Mouse (Mus musculus): ENCODE measurements around the gene Ank3. TPM values are rescaled to one million over a fixed set of nuclear protein-coding genes. Genes with fewer than 3 reads are reported as not detected.

Ank3 gene
- total RNA-seq, 2 experiments from 2014 or later: 483 to 533 TPM

DNA sequence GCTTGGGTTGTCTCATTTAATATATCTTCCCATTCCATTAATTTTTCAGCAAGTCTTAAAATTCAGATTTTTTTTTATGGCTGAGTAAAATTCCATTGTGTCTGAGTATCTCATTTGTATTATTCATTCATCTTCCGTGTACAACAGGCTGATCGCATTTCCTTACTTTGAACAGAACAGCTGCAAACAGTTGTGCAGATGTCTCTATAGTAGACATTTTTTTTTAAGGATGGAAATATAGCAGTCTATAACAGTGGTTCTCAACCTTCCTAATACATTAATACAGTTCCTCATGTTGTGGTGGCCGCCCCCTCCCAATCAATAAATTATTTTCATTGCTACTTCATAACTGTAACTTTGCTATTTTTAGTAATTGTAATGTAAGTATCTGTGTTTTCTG lies 212.7 kb downstream of the Ank3 start:
- DNase-seq (ENCODE audit: low spot score in 2 of 2): no peak

- DNase-seq (ENCODE audit: low spot score in 2 of 2): peak; percentile 43 to 80
These were observed 213.3 kb downstream of the Ank3 start for GRCm38 (mm10) chr10:69611839-69612340.

DNA sequence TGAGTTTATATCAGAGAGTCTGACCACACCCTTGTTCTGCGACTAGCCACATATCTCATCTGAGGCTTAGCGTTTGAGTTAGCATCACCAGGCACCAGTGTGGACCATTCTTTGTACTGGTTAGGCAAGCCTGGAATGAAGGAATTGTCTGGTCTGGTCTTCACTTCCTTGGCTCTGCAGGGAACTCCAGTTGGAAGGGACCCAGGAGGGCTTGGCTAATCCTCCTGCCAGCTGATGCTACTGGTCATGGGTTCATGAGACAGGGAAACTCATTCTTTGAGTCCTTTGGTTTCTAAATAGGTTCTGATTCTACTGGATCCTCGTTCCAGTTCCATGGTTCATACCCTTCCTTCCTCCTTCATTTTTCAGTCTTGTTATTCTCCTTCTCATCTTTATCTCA lies 218.4 kb downstream of the Ank3 start:
- no peak for DNase-seq (ENCODE audit: low spot score in 2 of 2)

GRCm38 (mm10) chr10:69617537-69618112 lies 219.1 kb downstream of the Ank3 start:
- no peak for DNase-seq (ENCODE audit: low spot score in 2 of 2)

DNA sequence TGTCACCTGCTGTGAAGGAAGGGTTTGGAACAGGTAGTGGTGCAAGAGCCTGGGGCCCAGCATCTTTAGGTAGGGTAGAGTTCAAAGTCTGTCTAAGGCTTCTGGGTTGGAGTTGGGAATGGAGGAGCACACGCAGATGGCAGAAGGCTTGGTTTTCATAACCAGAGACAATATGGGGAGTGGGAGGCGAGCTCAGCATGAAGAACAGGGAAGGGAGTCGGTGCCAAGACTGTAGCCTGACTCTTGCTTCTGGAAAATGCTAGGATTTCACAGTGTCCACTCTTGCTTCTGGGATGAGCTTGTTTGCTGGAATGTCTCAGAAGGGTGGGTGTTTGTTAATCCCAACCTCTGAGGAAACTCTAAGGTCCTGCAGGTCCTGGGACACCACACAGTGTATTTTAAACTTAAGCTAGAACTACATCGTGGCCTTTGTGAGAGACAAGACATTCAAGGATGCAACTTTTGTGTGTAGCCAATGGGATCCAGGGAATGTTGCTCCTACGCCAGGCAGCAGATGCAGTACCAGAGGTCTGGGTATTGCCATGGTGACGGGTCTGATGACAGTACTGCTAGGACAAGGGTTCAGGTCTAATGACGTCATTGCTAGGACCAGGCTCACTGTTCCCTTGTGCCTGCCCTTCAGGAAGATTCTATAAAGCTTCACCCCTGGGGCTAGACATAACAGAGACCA lies 222.3 kb downstream of the Ank3 start:
- peak in 1 of 2 experiments; percentile 68 for DNase-seq (ENCODE audit: low spot score in 2 of 2)

- no peak for DNase-seq (ENCODE audit: low spot score in 2 of 2)
These were observed 229.2 kb downstream of the Ank3 start for GRCm38 (mm10) chr10:69627767-69628166.

GRCm38 (mm10) chr10:69628743-69629142 lies 230.2 kb downstream of the Ank3 start:
- no peak for DNase-seq (ENCODE audit: low spot score in 2 of 2)

DNA sequence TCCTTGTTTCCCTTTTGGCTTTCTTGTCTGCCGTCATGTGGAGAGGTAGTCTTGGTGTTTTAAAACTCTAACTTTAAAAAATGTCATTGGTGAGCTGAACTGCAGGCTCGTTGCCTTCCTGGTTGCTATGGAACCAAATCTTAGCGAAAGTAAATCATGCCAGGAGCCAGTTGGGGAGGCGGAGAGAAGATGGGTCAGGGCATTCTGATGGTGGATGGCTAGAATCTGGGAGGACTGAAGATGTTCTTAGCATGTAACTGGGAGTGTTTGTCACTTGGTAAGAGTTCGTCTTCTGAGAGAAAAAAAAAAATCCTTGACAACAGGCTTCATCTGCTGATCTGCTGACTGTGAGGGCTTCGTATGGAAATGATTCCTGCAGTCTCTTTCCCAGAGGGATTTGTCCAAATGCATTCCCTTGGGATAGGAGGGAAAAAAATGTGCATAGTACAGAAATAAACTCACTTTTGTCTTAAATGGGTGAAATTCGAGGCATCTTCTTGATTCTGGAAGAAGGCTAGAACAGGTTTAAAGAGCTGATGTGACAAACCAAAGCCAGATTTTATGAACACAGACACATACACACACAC lies 232.3 kb downstream of the Ank3 start:
- no peak for DNase-seq (ENCODE audit: low spot score in 2 of 2)

DNA sequence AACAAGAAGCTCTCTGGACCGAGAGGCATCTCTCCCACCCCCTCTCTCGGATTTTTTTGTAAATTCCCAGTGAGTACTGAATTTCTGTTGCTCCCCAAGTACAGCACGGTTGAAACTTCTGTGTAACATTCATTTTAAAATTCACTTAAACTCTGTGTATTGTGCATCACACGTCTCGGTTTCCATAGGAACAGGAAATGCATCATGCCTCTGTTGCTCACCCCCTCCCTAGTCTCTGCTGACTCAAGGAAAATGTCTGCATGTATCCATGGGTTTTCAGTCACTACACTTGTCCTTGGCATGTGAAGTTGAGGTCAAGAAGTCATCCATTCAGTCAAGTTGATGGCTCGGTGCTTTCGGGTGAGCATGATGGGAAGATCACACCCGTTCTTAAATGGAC lies 234.3 kb downstream of the Ank3 start:
- DNase-seq (ENCODE audit: low spot score in 2 of 2): no peak

GRCm38 (mm10) chr10:69634891-69635290 lies 236.3 kb downstream of the Ank3 start:
- no peak for DNase-seq (ENCODE audit: low spot score in 2 of 2)

GRCm38 (mm10) chr10:69635910-69636656 lies 237.5 kb downstream of the Ank3 start:
- no peak for DNase-seq (ENCODE audit: low spot score in 2 of 2)

DNA sequence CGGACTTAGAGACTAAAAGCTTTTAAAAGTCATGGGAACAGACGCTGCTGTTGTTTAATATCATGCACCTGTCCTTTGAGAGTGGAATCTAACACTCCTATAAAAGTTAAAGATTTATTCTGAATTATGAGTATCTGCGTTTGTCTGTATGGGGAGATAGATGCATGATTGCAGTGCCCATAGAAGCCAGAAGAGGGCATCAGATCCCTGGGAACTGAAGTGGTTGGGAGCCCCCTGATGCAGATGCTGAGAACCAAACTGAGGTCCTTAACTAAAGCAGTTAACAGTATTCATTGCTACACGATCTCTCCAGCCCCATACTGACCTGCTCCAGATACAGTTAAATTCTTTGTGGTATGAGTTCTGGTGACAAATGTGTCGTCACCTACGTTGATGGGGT lies 240.6 kb downstream of the Ank3 start:
- no peak for DNase-seq (ENCODE audit: low spot score in 2 of 2)

DNA sequence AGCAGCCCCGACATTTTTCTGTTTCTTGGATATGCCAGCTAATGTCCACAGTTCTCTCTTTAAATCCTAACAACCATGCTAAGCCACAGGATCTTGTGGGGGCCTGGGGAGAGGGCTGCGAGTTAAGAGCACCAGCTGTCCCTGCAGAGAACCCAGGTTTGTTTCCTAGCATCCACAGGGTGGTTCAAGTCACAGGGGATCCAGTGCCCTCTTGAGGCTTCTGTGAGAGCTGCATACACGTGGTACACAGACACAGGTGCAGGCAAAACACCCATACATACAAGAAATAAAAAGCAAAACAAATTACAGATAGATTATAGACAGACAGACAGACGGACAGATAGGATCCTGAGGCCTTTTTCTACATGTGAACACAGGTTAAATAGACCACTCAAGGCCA lies 242.0 kb downstream of the Ank3 start:
- DNase-seq (ENCODE audit: low spot score in 2 of 2): no peak

DNA sequence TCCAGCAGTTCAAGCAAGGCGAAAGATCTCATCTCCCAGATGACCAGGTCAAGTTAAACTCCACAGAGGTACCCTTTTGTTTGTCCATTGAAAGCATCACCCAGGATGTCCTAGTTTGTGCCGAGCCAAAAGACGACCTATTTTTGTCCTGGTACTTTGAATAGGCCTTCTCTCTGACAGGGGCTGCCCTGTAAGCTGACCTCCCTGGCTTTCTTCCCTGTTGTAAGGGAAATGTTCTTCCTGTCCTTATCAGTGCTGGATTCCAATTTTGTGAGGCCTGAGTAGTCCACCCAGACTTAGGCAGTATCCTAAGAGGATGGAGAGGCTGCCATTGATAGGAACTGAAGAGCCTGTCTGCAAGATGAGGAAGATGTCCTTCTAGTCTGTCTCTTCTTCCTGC lies 244.9 kb downstream of the Ank3 start:
- DNase-seq (ENCODE audit: low spot score in 2 of 2): no peak

DNA sequence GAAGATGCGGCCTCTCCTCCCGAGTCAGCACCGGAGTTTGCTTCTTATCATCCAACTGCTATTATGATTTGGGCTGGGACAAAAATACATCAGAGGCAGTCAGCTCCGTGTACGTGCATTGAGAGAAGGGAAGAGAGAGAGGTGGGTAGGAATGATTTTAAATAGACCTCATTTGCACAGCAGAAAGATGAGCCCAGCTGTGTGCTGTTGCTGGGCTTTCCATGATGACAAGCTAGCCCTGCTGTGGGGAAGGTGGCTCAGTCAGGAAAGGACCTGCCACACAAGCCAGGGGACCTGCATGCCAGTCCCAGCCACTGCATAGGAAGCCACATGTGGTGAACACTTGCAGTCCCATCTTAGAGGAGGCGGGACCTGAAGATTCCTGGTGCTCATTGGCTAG lies 245.4 kb downstream of the Ank3 start:
- no peak for DNase-seq (ENCODE audit: low spot score in 2 of 2)

DNA sequence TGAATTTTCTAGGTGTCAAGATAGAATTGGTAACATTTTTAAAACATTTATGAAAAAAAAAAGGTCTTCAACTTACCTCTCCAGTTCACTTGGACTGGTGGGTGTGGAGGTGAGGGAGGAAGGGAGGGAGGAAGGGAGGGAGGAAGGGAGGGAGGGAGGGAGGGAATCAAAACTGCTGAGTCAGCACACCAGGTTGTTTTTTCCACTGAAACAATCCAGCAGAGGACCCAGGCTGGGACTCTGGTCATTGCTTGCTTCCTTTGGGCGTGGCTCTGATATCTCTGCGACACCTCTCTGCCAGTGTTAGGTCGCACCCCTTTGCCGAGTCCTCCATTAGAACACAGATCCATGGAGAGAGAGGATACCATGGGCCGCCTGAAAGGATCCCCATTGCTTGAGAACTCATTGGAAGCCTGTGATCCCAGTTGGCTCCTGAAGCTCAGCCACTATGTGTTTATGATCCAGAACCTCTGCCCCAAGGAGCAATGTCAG lies 246.8 kb downstream of the Ank3 start:
- no peak for DNase-seq (ENCODE audit: low spot score in 2 of 2)

DNA sequence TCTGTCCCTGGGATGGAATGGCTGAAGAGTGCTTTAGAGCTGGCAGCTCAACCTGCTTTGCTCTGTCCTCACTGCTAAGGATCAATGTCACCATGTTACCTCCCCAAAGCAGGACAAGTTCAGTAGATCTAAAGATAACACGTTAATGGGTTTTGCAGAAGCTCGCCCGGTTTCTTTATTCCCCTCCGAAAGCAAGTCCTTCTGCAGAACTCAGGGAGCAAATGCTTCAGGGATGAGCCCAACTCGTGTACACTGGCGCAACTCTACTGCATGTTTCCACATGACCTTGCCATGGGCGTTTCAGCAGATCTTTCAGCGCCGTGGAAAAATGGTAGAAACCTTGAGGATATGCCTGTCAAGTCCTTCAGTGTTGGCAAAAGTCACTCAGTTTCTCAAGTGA lies 247.4 kb downstream of the Ank3 start:
- no peak for DNase-seq (ENCODE audit: low spot score in 2 of 2)

DNA sequence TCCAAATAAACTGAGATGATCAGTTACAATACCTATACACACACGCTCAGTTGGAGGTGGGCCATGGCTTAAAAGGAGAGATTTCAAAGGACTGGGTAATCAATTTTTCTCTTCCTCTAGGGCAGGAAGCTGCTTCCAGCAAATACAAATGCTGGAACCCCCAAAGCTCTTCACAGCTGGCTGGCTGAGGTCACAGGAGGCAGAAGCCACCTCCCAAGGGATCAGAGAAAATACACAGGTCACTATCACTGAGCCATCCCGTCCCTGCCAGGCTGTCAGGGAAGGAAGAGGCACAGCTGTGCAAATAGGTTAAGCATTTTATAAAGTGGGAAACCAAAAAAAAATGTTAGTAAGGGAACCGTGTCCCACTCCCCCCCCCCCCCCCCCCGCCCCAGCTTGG lies 251.5 kb downstream of the Ank3 start:
- no peak for DNase-seq (ENCODE audit: low spot score in 2 of 2)

DNA sequence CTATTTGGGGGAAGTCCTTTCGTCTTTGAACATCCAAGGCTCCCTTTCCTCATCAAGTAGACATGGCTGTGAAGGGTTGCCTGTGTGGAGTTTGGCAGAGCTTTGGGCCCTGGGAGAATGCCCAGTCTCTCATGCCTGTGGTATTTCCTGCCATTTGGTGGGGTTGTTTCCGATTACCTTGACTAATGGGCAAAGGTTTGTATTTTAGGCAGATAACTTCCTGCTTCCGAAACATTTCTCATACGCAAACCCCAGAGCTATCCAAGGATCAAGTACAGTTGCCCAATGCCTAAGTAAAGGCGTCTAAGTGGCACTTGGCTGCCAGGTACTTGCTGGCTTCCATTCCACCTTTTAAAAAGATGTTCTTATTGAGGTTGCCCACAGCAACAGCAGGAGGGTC lies 254.1 kb downstream of the Ank3 start:
- DNase-seq (ENCODE audit: low spot score in 2 of 2): peak in 1 of 2 experiments; percentile 52

GRCm38 (mm10) chr10:69653121-69653677 lies 254.6 kb downstream of the Ank3 start:
- no peak for DNase-seq (ENCODE audit: low spot score in 2 of 2)

DNA sequence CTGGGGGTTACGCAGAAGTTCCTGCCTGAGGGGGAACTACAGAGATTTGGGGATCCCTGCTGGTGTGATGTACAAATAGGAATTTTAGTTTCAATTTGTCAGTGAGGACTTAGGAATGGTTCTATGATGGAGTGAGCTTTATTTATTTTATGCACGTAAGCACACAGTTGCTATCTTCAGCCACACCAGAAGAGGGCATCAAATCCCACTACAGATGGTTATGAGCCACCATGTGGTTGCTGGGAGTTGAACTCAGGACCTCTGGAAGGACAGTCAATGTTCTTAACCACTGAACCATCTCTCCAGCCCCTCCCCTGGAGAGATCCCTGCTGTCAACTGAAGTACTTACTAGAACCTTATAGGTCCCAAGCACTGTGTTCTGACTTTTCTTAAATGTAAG lies 255.6 kb downstream of the Ank3 start:
- DNase-seq (ENCODE audit: low spot score in 2 of 2): no peak
